Mouse (Mus musculus) megakaryocyte, embryonic 14.5 days (primary cell): ENCODE measurements at regions not wholly inside any gene's neighbourhood (a gene's known extent, or its start where the extent isn't known, plus 50 kb on each side); places are given as distances from the start of the nearest gene placed in this dataset.

ENCODE experiments used
- FLI1 ChIP-seq: IDR thresholded peaks from 2 replicates; pipeline ENCODE4 v1.6.1; 2012; ENCODE audit warnings: low read length, inconsistent platforms, mixed read lengths
- GATA1 ChIP-seq: IDR thresholded peaks from 3 replicates; pipeline ENCODE4 v1.6.1; 2012; ENCODE audit warnings: mixed read lengths, low read length, inconsistent platforms, borderline replicate concordance

- no peak for TF ChIP-seq GATA1
- TF ChIP-seq FLI1: no peak
These were observed 106.5 kb downstream of the Tomm20 start for GRCm38 (mm10) chr8:126839039-126839711.
